Mouse (Mus musculus) Patski (cell line): ENCODE measurements at regions not wholly inside any gene's neighbourhood (a gene's known extent, or its start where the extent isn't known, plus 50 kb on each side); places are given as distances from the start of the nearest gene placed in this dataset.

Experiments
- ATAC-seq: fragments of 100-300 bp; one replicate; pipeline ENCODE4 v1.8.0; 2021
- CTCF ChIA-PET: fragments of 350-600 bp; sonication (Branson Sonifier 250); formaldehyde crosslinking; loops from one replicate; lab custom pipeline; 2022; ENCODE audit warnings: inconsistent platforms; lab: Charles Lee
- POLR2A ChIA-PET: fragments of 350-600 bp; sonication (Branson Sonifier 250); formaldehyde crosslinking; loops from one replicate; lab custom pipeline; 2022; ENCODE audit warnings: antibody characterized with exemption, inconsistent platforms; lab: Charles Lee
- DNase-seq: peaks from one replicate; pipeline ENCODE4 v3.0.0-alpha.2; 2011; ENCODE audit warnings: low read depth, low spot score
- H3K27me3 ChIP-seq: fragments of 371-371 bp; one replicate; pipeline ENCODE4 v1.5.1; 2021
- CTCF ChIP-seq: fragments of 100-300 bp; IDR thresholded peaks from one replicate; pipeline ENCODE4 v1.5.1; 2021
- in situ Hi-C: fragments of 300-500 bp; cut with MboI; formaldehyde crosslinking; loops from 3 replicates; pipeline ENCODE4 v1.11.1; 2018; ENCODE audit warnings: low pct_unique_long_range_greater_than_20kb, mixed read lengths

DNA sequence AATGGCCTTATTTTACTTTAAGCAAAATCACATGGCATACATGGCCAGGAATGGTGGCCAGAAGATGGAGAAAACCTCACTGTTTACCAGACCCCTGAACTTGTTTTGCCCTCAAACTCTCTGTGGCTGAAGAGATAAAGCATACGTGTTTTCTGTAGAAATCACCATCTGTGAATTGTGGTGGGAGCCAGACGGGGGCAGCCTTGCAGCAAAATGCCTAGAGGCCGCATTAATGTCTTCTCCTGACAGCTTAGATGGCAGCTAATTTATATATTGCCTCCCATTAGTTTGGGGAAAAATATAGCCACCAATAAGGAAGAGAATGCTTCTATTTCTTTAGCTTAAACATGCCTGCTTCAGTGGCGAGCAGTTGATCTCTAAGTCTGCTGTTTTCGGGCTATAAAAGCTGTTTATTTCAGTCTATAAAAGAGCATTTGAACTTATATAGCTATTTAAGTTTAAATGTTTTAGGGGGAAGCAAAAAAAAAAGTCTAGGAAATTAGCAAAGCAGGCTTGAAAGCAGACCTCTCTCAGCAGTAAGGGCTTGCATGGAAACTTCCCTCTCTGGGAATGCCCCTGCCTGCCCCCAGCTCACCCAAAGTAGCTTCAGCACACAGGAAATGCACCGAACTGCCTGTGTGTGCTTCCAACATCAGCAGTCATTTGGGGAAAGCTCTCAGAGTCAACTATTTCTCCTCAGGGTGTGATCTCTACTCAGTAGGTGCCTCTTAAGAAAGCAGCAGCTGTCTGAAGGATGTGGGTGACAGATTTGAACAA is 747.1 kb downstream of the Gm826 start:
- ATAC-seq: no peak
- peak; percentile 36 for TF ChIP-seq CTCF
- in situ Hi-C loops: no loop called here
- DNase-seq: no peak
- no peaks in the 10 kb centered on the region for H3K27me3 ChIP-seq
- ChIA-PET POLR2A (no interaction called here), CTCF (no interaction called here)

DNA sequence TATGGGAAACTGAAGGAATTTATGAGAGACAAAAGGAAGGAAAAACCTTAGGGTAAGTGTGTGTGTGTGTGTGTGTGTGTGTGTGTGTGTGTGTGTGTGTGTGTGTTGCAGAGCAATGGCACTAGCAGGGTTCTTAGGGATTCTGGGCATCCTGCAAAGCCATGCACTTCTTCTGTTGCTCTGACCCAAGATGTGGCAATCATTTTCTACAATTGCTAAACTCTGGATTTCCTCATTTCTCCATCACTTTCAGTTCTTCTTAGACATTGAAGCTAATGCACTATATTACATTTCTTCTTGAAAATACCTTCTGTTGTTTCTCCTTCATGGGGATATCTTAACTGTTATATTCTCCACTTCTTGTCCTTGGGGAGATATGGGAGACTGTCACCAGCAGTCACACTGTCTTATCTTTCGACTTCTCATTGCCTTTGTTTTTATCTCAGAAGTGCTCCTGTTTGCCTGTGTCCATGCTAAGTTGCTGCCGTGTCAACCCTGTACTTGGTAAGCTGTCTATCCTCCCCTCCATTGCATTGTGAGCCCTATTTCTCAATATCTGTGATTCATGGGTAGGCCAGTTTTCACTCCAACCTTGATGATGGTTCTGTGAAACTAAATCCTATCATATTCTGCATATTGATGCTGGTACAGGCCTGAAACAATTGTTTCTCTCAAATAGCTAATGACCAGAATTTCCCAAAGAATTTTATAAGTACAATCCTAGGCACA is 742.4 kb downstream of the Gm826 start:
- in situ Hi-C loops: no loop called here
- ChIA-PET POLR2A (no interaction called here), CTCF (interaction anchor here (1.3 kb wide), 1 partner anchor 17 kb away, joined by 3 read pairs; no protein-coding TSS in a partner anchor)
- no peak for TF ChIP-seq CTCF
- H3K27me3 ChIP-seq: no peaks in the 10 kb centered on the region
- DNase-seq: no peak
- ATAC-seq: no peak

DNA sequence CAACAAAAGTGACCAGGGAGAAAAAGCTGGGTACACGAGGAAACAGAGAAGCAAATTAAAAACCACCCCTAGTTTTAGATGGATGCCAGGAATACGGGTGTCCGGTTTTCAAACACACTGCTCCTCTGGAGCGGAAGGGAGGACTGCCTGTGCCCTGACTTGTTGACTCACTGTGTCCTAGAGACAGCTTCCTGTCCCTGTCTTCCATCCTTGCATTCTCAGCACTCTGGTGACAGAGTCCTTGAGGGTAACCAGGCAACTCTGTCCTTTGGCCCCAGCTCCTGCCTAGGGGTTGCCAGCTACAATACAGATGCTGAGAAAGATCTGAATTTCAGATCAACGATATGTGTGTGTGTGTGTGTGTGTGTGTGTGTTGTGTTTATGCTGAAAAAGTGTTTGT is 741.1 kb downstream of the Gm826 start:
- CTCF ChIA-PET: no interaction called here
- POLR2A ChIA-PET: no interaction called here
- H3K27me3 ChIP-seq: no peaks in the 10 kb centered on the region
- ATAC-seq: no peak
- DNase-seq: no peak
- no peak for TF ChIP-seq CTCF
- in situ Hi-C loops: no loop called here

DNA sequence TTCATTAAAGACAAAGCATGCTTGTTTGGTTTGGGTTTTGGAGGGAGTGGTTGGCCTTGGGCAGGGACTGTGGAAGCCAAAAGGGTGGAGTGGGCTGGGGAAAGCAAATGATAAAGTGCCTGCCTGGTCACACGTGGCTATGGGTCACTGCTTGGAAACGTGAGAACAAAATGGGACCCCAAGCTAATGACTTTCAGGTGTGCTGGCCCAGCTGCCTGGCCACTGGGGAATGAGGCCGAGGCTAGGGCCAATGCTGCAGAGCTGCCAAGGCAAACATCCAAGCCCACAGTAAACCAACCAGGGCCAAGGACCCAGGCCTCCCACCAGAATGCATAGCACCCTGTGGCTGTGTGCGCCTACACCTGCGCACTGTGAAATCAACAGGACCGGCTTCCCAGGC is 737.7 kb downstream of the Gm826 start:
- CTCF ChIA-PET: no interaction called here
- no peaks in the 10 kb centered on the region for H3K27me3 ChIP-seq
- no peak for TF ChIP-seq CTCF
- DNase-seq: no peak
- POLR2A ChIA-PET: no interaction called here
- no peak for ATAC-seq
- in situ Hi-C loops: no loop called here

DNA sequence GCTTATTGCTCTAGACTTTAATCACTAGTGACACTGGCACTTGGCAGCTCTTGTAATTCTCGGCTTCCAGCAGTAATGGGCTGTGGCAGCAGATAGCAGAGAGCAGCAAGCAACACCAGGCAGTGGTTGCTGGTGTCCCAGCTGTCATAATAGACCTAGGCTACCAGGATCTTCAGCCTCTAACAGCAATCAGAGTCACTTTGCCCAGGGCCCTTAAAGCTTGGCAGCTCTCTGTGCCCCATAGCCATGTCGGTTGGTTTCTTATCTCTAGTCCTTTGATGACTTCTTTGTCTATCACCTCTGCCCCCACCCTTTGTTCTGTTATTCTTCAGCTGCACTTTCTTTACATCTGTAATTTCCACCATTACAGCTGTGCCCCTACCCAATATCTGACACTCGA is 735.9 kb downstream of the Gm826 start:
- POLR2A ChIA-PET: no interaction called here

DNA sequence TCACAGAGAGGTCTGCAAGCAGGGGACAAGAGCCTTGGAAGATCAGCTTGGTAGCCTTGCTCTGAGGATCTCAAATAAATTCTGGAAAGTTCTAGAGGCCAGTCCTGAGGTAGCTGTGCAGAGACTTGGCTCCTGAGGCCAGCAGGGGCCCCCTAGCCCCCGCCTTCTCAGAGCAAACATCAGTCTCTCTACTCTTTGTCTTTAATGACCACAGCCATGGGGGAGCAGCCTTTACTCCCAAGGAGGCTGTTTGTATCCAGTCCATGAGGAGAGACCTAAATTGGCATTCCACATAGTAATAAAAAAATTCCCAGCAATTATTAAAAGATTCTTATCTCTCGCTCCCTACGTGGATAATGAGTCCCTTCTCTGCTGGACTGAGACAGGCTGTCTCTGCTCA is 726.8 kb downstream of the Gm826 start:
- no peaks in the 10 kb centered on the region for H3K27me3 ChIP-seq
- in situ Hi-C loops: loop anchor here (25.0 kb wide), 1 partner anchor 980 kb away; no protein-coding TSS in a partner anchor
- POLR2A ChIA-PET: no interaction called here
- TF ChIP-seq CTCF: no peak
- ATAC-seq: no peak
- CTCF ChIA-PET: no interaction called here
- no peak for DNase-seq

More for the DNA sequence above, 735.9 kb downstream of the Gm826 start:
- no peak for TF ChIP-seq CTCF
- ATAC-seq (no peak), DNase-seq (no peak)
- no peaks in the 10 kb centered on the region for H3K27me3 ChIP-seq
- in situ Hi-C loops: no loop called here
- CTCF ChIA-PET: no interaction called here

DNA sequence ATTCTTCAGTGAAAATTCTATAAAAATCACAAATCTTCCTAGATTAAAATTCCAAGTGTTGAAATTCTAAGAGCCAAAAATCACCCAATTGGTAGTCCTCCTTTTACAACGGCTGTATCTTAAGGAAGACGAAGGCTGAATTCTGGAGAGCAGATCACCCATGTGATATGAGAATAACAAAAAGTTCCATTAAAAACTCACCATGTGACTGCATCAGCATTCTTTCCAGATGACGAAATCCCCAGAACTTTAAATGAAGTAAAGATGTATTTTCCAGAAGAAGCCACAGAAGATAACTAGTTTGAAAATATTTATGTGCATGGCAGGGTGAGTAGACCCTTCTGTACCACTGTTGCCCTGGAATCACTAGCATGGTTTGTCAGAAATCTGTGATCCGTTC is 723.5 kb downstream of the Gm826 start:
- no peaks in the 10 kb centered on the region for H3K27me3 ChIP-seq
- no peak for TF ChIP-seq CTCF
- no peak for ATAC-seq
- in situ Hi-C loops: loop anchor here (25.0 kb wide), 1 partner anchor 977 kb away; no protein-coding TSS in a partner anchor
- no peak for DNase-seq
- ChIA-PET CTCF (no interaction called here), POLR2A (no interaction called here)

DNA sequence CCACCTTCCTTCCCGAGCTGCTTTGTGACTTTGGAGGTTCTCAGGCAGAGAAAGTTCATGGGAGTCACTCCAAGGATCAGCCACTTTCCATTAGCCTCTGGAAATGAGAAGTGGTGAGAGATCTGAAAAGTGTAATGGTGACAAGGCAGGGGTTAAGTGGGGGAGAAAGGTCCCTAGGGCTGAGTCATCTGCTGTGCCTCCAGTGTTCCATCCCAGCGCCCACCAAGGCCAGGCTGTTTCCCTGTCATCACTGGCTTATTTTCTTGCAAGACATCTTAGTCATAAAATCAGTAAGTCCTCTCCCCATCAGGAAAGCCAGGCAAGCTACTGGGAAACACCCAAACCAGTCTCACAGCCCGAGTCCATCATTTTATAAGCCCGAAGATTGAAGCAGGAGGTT is 717.3 kb downstream of the Gm826 start:
- CTCF ChIA-PET: no interaction called here
- POLR2A ChIA-PET: no interaction called here
- ATAC-seq (no peak), DNase-seq (peak; percentile 3)
- no peaks in the 10 kb centered on the region for H3K27me3 ChIP-seq
- in situ Hi-C loops: loop anchor here (25.0 kb wide), 1 partner anchor 971 kb away; no protein-coding TSS in a partner anchor
- TF ChIP-seq CTCF: no peak

DNA sequence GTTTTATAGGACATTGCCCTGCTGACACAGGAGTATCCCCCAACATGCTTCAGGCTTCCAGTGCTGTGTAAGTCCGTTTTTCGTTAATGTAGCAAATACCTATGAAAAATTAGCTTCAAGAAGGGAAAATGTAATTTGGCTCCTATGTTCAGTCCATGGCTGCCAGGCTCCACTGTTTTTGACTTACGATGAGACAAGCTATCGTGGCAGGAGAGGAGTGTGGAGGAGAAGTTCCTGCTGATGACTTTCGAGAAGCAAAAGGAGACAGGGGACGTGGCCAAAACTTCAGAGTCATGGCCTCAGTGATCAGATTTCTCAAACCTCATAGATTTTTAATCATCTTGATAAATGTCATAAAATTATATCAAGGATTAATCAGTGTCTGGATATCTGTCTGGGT is 712.7 kb downstream of the Gm826 start:
- no peaks in the 10 kb centered on the region for H3K27me3 ChIP-seq
- ATAC-seq (no peak), DNase-seq (no peak)
- TF ChIP-seq CTCF: no peak
- CTCF ChIA-PET: no interaction called here
- in situ Hi-C loops: loop anchor here (25.0 kb wide), 1 partner anchor 966 kb away; no protein-coding TSS in a partner anchor
- POLR2A ChIA-PET: no interaction called here

DNA sequence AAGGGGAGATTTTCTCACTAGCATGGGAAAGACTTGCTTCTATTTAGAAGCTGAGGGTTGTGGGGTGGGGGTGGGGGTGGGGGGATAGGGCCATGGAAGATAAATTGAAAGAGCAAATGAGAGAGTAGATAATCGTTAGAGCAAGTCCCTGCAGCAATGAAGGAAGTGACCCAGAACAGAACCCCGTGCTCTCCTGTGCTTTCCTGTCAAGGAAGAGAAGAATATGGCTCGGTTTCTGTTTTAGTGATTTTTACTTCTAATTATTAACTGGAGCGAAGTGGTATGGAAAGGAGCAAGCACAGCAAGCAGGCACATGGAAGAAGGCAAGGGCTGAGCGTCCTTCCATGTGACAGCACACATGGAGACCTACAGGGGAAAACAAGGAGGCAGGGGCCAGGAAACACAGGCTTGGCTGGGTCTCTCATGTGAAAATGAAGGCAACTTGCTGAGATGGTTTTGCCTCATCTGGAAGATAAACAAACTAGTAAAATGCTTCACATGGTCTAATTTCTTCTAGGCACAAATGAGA is 711.8 kb downstream of the Gm826 start:
- no peaks in the 10 kb centered on the region for H3K27me3 ChIP-seq
- ChIA-PET CTCF (no interaction called here), POLR2A (no interaction called here)
- TF ChIP-seq CTCF: no peak
- in situ Hi-C loops: loop anchor here (25.0 kb wide), 1 partner anchor 965 kb away; no protein-coding TSS in a partner anchor
- DNase-seq: no peak
- ATAC-seq: no peak

DNA sequence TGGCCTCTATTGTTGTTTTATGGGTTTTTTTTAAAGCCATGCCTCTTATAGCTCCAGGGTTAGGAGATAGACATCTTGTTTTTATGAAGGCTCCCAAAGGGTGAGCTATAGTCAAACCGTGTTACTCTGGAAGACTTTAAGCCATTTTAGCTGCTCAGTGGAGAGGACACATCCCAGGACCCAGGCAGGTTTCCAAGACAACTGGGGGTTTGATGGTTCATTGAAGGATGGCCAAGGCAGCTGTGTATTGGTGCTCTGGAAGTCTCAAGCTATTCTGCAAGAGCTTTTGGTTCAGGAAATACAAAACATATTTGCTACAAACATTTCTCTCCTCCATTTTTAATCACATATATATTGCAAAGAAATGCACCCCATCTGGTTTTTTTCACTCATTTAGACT is 708.7 kb downstream of the Gm826 start:
- DNase-seq (no peak), ATAC-seq (no peak)
- TF ChIP-seq CTCF: no peak
- in situ Hi-C loops: loop anchor here (25.0 kb wide), 1 partner anchor 737 kb away; the partner anchor contains the start of gene Mafb
- POLR2A ChIA-PET: no interaction called here
- no peaks in the 10 kb centered on the region for H3K27me3 ChIP-seq
- CTCF ChIA-PET: no interaction called here
